Mouse (Mus musculus): ENCODE data around the gene Mark3.

The Mark3 gene

GRCm38 (mm10) chr12:111652953-111653352 lies 78.6 kb downstream of the Mark3 start:
- WGBS = 55% methylated on average over 3 of the region's 3 CpGs

- 18% methylated on average over 3 of the region's 3 CpGs for WGBS
Measured at GRCm38 (mm10) chr12:111653434-111653833, 79.1 kb downstream of the Mark3 start.

GRCm38 (mm10) chr12:111655695-111656094 lies 81.4 kb downstream of the Mark3 start:
- WGBS = 71% methylated on average over 11 of the region's 11 CpGs

GRCm38 (mm10) chr12:111659331-111659730 lies 85.0 kb downstream of the Mark3 start:
- WGBS = 94% methylated on average over 4 of the region's 4 CpGs

GRCm38 (mm10) chr12:111660628-111661027 lies 86.3 kb downstream of the Mark3 start:
- WGBS = 85% methylated on average over 1 of the region's 1 CpGs

- WGBS = 97% methylated on average over 11 of the region's 11 CpGs
Measured at GRCm38 (mm10) chr12:111661554-111661953, 87.2 kb downstream of the Mark3 start.

- 55% methylated on average over 17 of the region's 17 CpGs for WGBS
Measured at GRCm38 (mm10) chr12:111663228-111664143, 89.2 kb downstream of the Mark3 start.

GRCm38 (mm10) chr12:111664144-111664634 lies 89.9 kb downstream of the Mark3 start:
- 50% methylated on average over 6 of the region's 6 CpGs for WGBS

- 73% methylated on average over 13 of the region's 13 CpGs for WGBS
Measured at GRCm38 (mm10) chr12:111665041-111665880, 90.9 kb downstream of the Mark3 start.

- WGBS = 36% methylated on average over 13 of the region's 13 CpGs
Measured at GRCm38 (mm10) chr12:111666380-111666779, 92.1 kb downstream of the Mark3 start.

GRCm38 (mm10) chr12:111667421-111667820 lies 93.1 kb downstream of the Mark3 start:
- 81% methylated on average over 5 of the region's 5 CpGs for WGBS

- WGBS = under 1% methylated on average over 8 of the region's 8 CpGs
Measured at GRCm38 (mm10) chr12:111668457-111668912, 94.2 kb downstream of the Mark3 start.

- 18% methylated on average over 23 of the region's 23 CpGs for WGBS
Measured at GRCm38 (mm10) chr12:111669000-111669788, 94.9 kb downstream of the Mark3 start.

- 13% methylated on average over 8 of the region's 8 CpGs for WGBS
Measured at GRCm38 (mm10) chr12:111669961-111670360, 95.6 kb downstream of the Mark3 start.

- WGBS = 12% methylated on average over 29 of the region's 29 CpGs
Measured at GRCm38 (mm10) chr12:111670371-111670971, 96.1 kb downstream of the Mark3 start.

- 1% methylated on average over 35 of the region's 35 CpGs for WGBS
Measured at GRCm38 (mm10) chr12:111670976-111671375, 96.7 kb downstream of the Mark3 start.

- under 1% methylated on average over 34 of the region's 34 CpGs for WGBS
Measured at GRCm38 (mm10) chr12:111671431-111671902, 97.1 kb downstream of the Mark3 start.

GRCm38 (mm10) chr12:111672176-111672575 lies 97.9 kb downstream of the Mark3 start, which contains the start of gene Ckb:
Gene Ckb (minus strand): TSS chr12:111672338.
- WGBS = under 1% methylated on average over 31 of the region's 31 CpGs

GRCm38 (mm10) chr12:111672581-111672980 lies 98.3 kb downstream of the Mark3 start:
- WGBS = 5% methylated on average over 12 of the region's 12 CpGs

- 80% methylated on average over 2 of the region's 2 CpGs for WGBS
Measured at GRCm38 (mm10) chr12:111674850-111675486, 100.6 kb downstream of the Mark3 start.

Measured in cerebral cortex, adult 2 months (tissue).